Mouse (Mus musculus): ENCODE measurements at regions not wholly inside any gene's neighbourhood (a gene's known extent, or its start where the extent isn't known, plus 50 kb on each side); places are given as distances from the start of the nearest gene placed in this dataset.
A peak's percentile ranks its signal among the peaks of the same experiment; 100 is the strongest.
"Not testable (repeated sequence)": the region's sequence is repeated elsewhere in the genome, so short reads cannot be mapped to it uniquely, and the experiment has no call there.

GRCm38 (mm10) chr5:133935451-133935850 lies 164.1 kb upstream of the Castor2 start:
- no peak for DNase-seq

DNA sequence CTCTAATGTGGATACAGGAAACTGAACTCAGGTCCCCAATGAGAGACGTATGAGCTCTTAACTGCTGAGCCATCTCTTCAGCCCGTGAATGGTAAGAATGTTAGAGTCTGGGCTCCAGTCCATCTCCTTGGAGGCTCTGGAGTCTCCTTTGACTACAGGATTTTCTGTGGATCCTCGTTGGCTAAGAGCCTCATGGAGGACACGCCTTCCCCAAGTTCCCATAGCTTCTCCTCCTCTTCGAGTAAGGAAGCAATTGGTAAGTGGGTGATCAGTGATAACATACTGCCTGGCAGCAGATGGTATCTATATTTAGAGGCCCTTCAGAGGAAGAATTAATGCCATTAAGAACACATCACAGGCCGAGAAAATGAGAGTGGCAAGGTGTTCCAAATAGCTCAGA lies 164.5 kb upstream of the Castor2 start:
- DNase-seq, result no peak

DNA sequence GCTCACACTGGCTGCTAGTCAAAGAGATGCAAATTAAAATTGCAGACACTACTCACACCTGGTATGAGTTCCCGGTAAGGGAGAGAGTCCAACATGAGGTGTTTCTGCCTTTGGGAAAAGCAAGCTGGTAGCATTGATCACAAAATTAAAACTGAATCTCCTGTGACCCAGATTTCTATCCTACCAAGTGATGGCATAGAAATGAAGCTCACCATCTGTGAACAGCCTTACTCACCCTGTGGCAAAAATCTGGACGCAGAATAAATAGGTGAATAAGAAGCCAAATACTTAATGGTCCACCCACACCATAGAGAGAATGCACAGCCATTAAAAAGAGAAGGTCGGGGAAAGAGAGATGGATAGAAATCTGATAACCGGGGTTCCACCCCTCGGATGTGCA lies 169.4 kb upstream of the Castor2 start:
- no peak for DNase-seq

DNA sequence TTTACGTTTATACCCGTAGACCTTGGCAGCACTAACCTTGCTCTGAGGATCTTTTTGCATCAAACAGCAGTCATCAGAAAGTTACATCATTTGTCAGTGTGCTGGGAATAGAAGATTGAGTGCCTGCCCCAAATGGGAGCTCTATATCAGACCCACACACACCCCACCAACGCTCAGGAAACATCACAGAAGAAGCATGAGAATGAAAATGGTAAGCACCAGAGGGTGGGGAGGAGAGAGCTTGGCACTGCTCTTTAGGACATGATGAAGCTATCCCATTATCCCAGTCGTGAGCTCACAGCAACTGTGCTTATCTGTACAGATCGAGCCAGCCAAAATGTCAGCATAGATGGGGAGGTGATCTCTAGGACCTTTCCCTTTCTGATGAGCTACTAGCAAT lies 172.5 kb upstream of the Castor2 start:
- no peak for DNase-seq

GRCm38 (mm10) chr5:133925184-133925900 lies 174.2 kb upstream of the Castor2 start:
- no peak for DNase-seq

DNA sequence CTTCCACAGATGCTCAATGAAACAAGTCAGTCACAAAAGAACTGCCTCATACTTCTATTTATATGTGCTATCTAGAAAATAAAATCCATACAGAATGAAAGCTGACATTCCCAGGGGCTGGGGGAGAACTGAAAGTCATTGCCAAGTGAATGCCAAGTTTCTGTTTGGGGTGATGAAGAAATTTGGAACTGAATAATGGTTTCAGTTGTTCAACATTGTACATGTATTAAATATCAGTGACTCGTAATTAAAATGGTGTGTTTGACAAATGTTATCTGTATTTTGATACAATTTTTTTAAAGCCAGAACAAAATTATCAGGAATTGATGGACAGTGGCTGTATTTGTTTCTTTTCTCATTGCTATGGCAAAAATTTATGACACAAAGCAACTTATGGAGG lies 177.3 kb upstream of the Castor2 start:
- no peak for DNase-seq

DNA sequence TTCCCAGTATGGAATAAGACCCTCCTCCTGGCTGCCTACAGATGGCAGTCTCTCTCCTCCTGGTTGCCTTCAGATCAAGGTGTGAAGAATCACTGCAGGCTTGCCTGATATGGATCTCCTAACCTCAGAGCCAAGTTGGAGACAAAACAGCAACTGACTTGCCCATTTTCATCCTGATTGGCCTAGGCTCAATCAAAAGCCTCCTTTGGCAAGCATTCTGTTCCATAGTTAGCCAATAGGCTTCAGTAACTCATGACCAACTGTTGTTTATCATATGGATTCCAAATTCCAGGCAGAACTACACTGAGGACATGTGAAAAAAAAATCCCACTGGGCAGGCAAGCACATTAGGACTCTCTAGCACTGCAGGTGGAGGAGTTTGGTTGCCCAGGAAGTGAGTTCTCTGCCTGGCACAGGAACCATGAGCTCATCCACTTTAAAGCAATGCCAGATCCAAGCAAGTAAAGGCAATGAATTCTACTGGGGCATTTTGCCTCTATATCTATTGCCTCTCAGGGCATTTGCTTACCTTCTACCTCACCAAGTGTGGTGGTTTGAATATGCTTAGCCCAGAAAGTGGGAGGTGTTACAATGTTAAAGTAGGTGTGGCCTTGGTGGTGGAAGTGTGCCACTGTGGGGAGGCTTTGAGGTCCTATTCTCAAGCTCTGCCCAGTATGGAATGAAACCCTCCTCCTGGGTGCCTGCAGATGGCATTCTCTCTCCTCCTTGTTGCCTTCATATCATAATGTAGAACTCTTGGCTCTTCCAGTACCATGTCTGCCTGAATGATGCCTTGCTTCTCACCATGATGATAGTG lies 183.6 kb upstream of the Castor2 start:
- no peak for DNase-seq

DNA sequence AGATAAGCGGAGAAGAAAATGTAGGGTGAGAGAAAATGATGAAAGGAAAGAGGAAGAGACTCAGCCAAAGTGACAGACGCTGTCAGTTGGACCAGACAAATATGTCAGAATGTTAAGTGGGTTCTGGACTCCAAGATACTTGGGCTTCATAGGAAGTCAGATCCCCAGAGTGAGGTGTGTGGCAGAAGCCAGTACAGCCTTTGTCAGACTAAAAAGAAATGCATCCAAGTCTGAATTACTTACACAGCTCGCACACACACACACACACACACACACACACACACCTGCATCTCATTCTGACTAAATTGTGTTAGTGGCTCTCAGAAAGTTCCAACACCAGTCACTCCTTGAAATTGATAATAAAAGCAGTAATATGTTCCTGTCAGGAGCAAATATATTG lies 192.1 kb upstream of the Castor2 start:
- no peak for DNase-seq

DNA sequence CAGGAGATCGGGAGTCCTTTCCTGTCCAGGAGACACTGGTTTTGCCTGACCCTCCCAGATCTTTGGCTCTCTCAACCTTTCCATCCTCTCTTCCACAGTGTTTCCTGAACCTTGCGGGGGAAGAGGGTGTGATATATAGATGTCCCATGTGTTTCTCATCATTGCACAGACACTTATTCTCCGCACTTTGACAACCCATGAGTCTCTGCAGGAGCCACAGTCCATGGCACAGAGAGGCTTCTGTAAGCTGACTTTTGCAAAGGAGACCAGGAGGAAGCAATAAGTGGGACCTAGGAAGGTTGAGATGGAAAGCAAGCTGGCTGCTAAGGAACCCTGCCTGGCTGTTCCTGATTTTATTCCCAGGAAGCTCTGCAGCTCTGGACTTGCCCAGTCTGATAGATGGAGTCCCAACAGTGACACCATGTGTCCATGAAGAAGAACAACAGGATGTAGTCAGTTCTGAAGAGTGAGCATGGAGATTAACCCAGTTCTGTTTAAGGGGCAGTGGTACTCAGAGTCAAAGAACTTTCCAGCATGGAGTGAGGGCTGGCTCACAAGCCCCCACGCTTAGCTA lies 201.4 kb upstream of the Castor2 start:
- no peak for DNase-seq

- DNase-seq, result no peak
These were observed 208.8 kb upstream of the Castor2 start for GRCm38 (mm10) chr5:133890728-133891127.

- DNase-seq, result no peak
These were observed 209.7 kb upstream of the Castor2 start for GRCm38 (mm10) chr5:133889841-133890240.

DNA sequence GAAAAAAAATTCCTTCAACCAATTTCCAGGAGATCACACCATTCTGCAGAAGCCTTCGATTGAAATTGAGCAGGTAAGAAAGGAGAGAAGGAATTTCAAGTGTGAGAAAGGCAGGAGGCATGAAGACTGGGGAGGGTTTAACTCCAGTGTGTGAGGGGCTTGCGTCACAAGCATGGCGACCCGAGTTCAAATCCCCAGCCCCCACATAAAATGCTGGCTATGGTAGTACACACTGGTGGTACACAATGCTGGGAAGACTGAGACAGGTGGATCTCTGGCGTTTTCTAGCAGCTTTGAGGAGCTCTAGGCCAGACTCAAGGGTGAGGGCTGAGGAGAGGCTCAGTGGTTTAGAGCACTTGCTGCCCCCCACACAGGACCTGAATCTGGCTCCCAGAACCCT lies 214.0 kb upstream of the Castor2 start:
- DNase-seq, result no peak

GRCm38 (mm10) chr5:133885016-133885415 lies 214.5 kb upstream of the Castor2 start:
- peak; percentile 2 for DNase-seq

- DNase-seq, result no peak
These were observed 214.9 kb upstream of the Castor2 start for GRCm38 (mm10) chr5:133884593-133884992.

DNA sequence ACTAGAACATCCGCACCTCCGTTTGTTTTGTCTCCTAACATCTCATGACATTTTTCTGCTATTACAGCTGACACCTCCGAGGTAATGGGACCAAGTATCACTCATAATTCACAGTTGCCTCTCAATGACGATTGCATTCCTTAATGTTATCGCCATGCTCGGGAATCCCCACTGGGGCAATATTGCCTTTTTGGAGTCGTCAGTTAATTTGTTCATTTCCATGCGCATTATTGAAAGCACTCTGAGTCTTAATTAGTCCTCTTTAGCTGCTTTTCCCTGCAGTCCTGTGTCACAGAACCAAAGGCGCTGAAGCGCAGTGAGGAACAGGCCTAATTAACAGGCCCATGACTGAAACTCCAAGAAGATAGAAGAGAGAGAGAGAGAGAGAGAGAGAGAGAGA lies 255.0 kb upstream of the Castor2 start:
- DNase-seq, result no peak

DNA sequence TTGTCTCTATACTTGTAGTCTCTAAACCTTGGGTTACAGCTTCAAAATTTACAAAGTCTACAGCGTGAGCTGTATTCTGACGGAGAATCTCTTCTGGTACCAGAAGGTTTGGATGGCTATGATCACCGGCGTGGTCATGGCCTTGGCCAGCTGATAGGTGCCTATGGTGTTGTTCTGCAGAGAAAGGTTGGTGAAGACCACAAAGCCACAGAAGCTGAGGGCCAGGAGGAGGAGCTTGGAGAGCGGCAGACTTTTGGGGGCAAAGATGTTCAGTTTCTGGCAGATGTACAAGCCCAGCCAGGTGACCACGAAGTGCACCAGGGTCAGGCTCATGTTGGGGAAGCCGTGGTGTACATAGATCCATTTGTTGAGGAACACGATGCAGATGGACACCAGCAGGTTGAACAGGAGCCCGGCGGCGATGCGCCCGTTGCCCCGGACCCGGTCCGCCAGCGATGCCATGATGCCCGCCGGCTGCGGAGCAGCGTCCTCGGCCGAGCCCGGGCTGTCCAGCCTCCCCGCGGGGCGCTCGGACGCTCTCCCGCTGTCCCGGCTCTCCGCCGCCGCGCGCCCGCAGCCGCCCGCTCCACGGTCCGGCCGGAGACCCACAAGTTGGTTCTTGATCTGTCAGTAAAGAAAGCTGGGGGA lies 257.3 kb upstream of the Castor2 start:
- DNase-seq, result not testable (repeated sequence)

DNA sequence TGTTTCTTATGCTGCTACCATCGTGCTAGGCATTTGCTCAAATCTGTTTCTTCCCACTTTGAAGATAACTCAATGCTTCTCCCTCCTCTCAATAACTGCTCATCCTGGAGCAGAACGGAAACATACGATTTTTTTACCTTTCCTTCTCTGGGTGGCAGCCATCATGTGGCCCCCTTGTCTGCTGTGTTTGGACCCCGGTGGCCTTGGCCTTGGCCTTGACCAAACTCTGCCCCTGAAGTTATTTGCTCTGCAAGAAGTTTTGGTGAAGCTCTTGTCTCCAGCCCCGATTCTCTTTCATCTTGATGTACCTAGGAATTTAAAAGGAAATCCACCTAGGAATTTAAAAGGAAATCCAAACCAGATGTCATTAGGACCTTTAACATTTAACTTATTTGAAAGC lies 261.2 kb upstream of the Castor2 start:
- DNase-seq, result no peak

DNA sequence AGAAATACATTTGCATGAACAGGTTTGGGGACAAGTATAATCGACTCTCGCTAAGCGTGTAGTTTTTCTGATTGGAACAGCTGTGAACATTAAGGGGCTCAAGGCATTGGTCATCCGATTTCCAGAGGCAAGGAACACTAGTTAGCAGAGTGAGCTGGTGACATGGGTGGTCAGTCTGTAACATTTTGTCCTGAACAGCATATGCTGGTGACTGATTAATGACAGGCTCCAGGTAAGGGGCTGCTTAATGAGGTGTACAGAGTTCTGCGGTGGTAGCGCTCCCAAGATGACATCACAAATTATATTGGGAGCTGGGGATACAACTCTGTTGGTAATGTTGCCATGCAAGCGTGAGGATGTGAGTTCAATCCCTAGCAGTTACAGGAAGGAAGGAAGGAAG lies 266.3 kb upstream of the Castor2 start:
- no peak for DNase-seq

DNA sequence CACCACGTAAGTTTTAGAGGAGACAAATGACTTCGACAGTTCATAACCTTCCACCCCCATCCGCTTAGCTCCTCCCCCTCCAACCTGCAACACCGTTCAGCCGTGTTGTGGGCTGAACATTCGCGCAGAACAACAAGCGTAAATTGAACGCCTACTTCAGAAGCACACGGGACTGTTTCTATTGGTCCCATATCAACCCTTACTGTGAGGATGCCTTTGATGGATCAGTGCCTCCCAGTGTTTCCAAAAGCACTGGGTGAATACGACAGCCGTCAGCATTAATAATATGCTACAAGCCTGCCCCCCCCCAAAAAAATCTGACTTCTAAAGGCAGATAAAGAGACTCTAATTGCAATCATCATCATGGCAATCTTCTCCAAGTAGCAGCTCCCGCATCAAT lies 271.3 kb upstream of the Castor2 start:
- no peak for DNase-seq

- no peak for DNase-seq
These were observed 275.6 kb upstream of the Castor2 start for GRCm38 (mm10) chr5:133823871-133824270.

DNA sequence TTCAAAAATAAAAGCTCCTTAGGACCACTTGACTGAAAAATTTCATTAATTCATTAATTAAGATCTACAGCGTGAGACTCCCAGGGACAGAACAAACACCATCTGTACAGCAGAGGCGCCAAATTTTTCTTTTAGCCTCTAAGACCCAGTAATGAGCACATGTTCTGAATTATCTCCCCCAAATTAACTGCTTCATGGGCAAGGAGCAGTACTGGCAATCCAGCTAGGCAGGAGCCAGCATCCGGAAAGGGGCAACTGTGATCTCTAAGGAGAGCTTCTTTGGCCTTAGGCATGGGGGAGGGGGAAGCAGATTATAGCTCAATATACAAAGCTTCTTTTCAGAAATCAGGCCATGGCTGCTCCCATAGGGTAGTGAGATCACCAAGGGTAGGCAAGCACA lies 278.2 kb upstream of the Castor2 start:
- no peak for DNase-seq

- DNase-seq, result no peak
These were observed 284.0 kb upstream of the Castor2 start for GRCm38 (mm10) chr5:133815462-133815861.

DNA sequence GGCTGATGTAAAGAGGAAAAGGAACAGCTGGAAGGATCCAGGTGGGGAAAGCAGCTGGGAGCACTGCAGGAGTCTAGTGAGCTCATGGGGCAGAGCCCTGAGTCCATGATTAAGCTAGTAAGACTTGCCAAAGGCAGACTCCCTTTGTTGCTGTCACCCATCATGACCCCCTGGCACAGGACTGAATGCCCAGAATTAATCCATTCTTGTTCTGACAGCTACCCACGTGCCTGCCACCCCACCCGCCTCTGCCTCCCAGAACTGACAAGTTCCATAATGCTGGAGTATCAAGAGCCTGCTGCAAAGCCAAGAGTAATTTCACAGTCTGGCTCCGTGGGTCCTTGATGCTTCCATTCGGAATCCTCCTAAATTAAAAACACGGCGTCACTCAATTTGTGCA lies 285.1 kb upstream of the Castor2 start:
- DNase-seq, result no peak
